Comparison of ENCODE assay signal across 7 mouse cellular contexts in the genomic region with DNA sequence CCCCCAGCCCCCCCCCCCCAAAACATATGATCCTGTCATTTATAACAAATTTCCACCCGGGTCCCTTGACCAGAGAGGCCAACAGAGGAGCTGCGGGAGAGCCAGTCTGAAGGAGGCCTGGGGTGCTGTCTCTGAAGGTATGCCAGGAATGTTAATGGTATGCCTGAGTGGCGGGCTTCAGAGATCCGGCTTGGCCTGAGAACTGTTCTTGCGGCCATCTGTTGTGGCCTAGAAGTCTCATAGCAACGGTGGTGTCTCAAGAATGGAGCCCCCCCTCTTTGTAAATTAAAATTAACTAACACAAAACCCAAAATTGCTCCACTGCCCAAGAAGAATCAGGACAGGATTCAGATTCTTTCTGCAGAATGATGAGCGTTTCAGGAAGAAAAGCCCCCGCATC.
DNase-seq lines count a peak whose midpoint lies in the region; ATAC-seq lines count a peak whose summit lies in the region.

No protein-coding gene starts in this region.

- no peak overlapping the region for H3K4me3 ChIP-seq in heart, embryonic 15.5 days
- H3K4me3 ChIP-seq in limb, embryonic 15.5 days: no peak overlapping the region

- peak overlapping the region; percentile 83 for H3K27ac ChIP-seq in heart, embryonic 15.5 days
- H3K27ac ChIP-seq in limb, embryonic 15.5 days: no peak overlapping the region

- peaks cover 41% of the 10 kb centered on the region for H3K4me1 ChIP-seq in heart, embryonic 15.5 days (replicated peaks)
- H3K4me1 ChIP-seq in limb, embryonic 15.5 days: peaks cover 32% of the 10 kb centered on the region

- H3K9me3 ChIP-seq in heart, embryonic 15.5 days (replicated peaks): no peaks in the 10 kb centered on the region
- H3K9me3 ChIP-seq in limb, embryonic 15.5 days: no peaks in the 10 kb centered on the region

- no peak overlapping the region for H3K9ac ChIP-seq in heart, embryonic 15.5 days
- H3K9ac ChIP-seq in limb, embryonic 15.5 days: no peak overlapping the region

- peak overlapping the region; percentile 38 for H3K4me2 ChIP-seq in heart, embryonic 15.5 days
- H3K4me2 ChIP-seq in limb, embryonic 15.5 days: no peak overlapping the region

- no peaks in the 10 kb centered on the region for H3K27me3 ChIP-seq in heart, embryonic 15.5 days
- H3K27me3 ChIP-seq in limb, embryonic 15.5 days: no peaks in the 10 kb centered on the region

- peak; percentile 53; the same call in 1 of the 2 replicates for ATAC-seq in heart, embryonic 15.5 days (replicated peaks; ENCODE audit: insufficient number of reproducible peaks, insufficient read depth, low FRiP score, low read depth)
- ATAC-seq in limb, embryonic 15.5 days (ENCODE audit: insufficient number of reproducible peaks, low FRiP score, low TSS enrichment, low read depth): peak; percentile 36; the same call in 1 of the 2 replicates
- ATAC-seq in activated CD4-positive, CD25-positive, alpha-beta regulatory T cell, adult 4 months: no peak
- no peak for ATAC-seq in monocyte, adult 5-6 weeks (replicated peaks; ENCODE audit: insufficient number of reproducible peaks, low FRiP score, low TSS enrichment, poor library complexity, severe bottlenecking)

- H3K36me3 ChIP-seq in heart, embryonic 15.5 days: no peaks in the 10 kb centered on the region
- no peaks in the 10 kb centered on the region for H3K36me3 ChIP-seq in limb, embryonic 15.5 days

- 15% methylated on average over 8 of the region's 8 CpGs for WGBS in heart, embryonic 15.5 days
- 9% methylated on average over 8 of the region's 8 CpGs for WGBS in limb, embryonic 15.5 days

- DNase-seq in ES-CJ7 (ENCODE audit: low read depth, low spot score): peak; percentile 81
- peak; percentile 94 for DNase-seq in R1 (ENCODE audit: low read depth, low spot score)
- no peak for DNase-seq in left cerebral cortex, adult 9 months (ENCODE audit: low spot score in 2 of 2)

Comparison
In these comparisons a context has a peak if more than half of its experiments do, and no peak if none do; other contexts are left out.
1. DNase-seq: peak in ES-CJ7 (single experiment) and R1 (single experiment); none in left cerebral cortex, adult 9 months (0 of 2).
2. ATAC-seq: peak in heart, embryonic 15.5 days (single experiment) and limb, embryonic 15.5 days (single experiment); none in activated CD4-positive, CD25-positive, alpha-beta regulatory T cell, adult 4 months (single experiment) and monocyte, adult 5-6 weeks (single experiment).